Mouse (Mus musculus) bone marrow, adult 2 months (tissue): ENCODE data around the gene Dusp5. TPM values are rescaled to one million over a fixed set of nuclear protein-coding genes. Genes with fewer than 3 reads are reported as not detected.

Experiments used
- H3K27ac ChIP-seq: fragments of 200-500 bp; 2 replicates; pipeline ENCODE4 v1.5.1; 2012; ENCODE audit warnings: low read depth, mild to moderate bottlenecking, control low read depth, inconsistent platforms, low read length; ENCODE audit not compliant: control insufficient read depth, poor library complexity, insufficient read depth
- H3K4me1 ChIP-seq: fragments of 200-500 bp; 2 replicates; pipeline ENCODE4 v1.6.1; 2011; ENCODE audit warnings: low read length; ENCODE audit not compliant: control insufficient read depth, insufficient read depth
- H3K4me3 ChIP-seq: fragments of 200-500 bp; replicated peaks from 2 replicates; pipeline ENCODE3; 2011; ENCODE audit warnings: mild to moderate bottlenecking, low read depth, low read length, control low read depth; ENCODE audit not compliant: control insufficient read depth
- CTCF ChIP-seq: fragments of 200-500 bp; IDR thresholded peaks from 2 replicates; pipeline ENCODE4 v1.5.1; 2011; ENCODE audit warnings: low read length, control low read depth; ENCODE audit not compliant: control insufficient read depth, insufficient read depth
- POLR2A ChIP-seq: fragments of 200-500 bp; IDR thresholded peaks from 2 replicates; pipeline ENCODE4 v1.6.1; 2011; ENCODE audit warnings: low read depth, mild to moderate bottlenecking, control low read depth, low read length, borderline replicate concordance; ENCODE audit not compliant: control insufficient read depth
- WGBS: fragments of 180-500 bp; shearing (Covaris S2); methylation state at CpG from one replicate; pipeline ENCODE4 v1.1.7; 2018; 5-methylcytosine and 5-hydroxymethylcytosine counted together
- polyA plus RNA-seq: library from polyadenylated mRNA; stranded (reverse); fragments of >200 nt; gene quantifications from 2 replicates; pipeline ENCODE4 v1.2.4, GENCODE M21; 2011; ENCODE audit warnings: low replicate concordance; ENCODE audit not compliant: missing spikeins, insufficient read depth, insufficient read length

Gene Dusp5
- polyA plus RNA-seq, 1 experiment: 9.7 TPM

GRCm38 (mm10) chr19:53532676-53533075, 3.8 kb downstream of the Dusp5 start:
- peaks cover 2% of the 10 kb centered on the region; the same call in 1 of the 2 replicates for H3K4me1 ChIP-seq
- 50% methylated on average over 6 of the region's 6 CpGs for WGBS
- TF ChIP-seq CTCF: no peak
- no peak for TF ChIP-seq POLR2A
- H3K4me3 ChIP-seq: no peak overlapping the region
- no peak overlapping the region for H3K27ac ChIP-seq

GRCm38 (mm10) chr19:53533236-53533635, 4.3 kb downstream of the Dusp5 start:
- Histone ChIP-seq H3K27ac (no peak overlapping the region), H3K4me1 (peaks cover 2% of the 10 kb centered on the region; the same call in 1 of the 2 replicates), H3K4me3 (no peak overlapping the region)
- WGBS: 78% methylated on average over 7 of the region's 7 CpGs
- TF ChIP-seq POLR2A (no peak), CTCF (no peak)

- WGBS: 63% methylated on average over 15 of the region's 15 CpGs
- no peak overlapping the region for H3K27ac ChIP-seq
- H3K4me3 ChIP-seq: no peak overlapping the region
- H3K4me1 ChIP-seq: peaks cover 2% of the 10 kb centered on the region; the same call in 1 of the 2 replicates
- TF ChIP-seq POLR2A (no peak), CTCF (no peak)
These were observed 5.1 kb downstream of the Dusp5 start for GRCm38 (mm10) chr19:53533810-53534601.

- TF ChIP-seq POLR2A (no peak), CTCF (no peak)
- no peak overlapping the region for H3K27ac ChIP-seq
- WGBS: 74% methylated on average over 7 of the region's 7 CpGs
- no peak overlapping the region for H3K4me3 ChIP-seq
- H3K4me1 ChIP-seq: peaks cover 2% of the 10 kb centered on the region; the same call in 1 of the 2 replicates
These were observed 6.0 kb downstream of the Dusp5 start for GRCm38 (mm10) chr19:53534757-53535410.

- Histone ChIP-seq H3K4me3 (no peak overlapping the region), H3K4me1 (peaks cover 3% of the 10 kb centered on the region; the same call in 1 of the 2 replicates), H3K27ac (no peak overlapping the region)
- WGBS: 11% methylated on average over 6 of the region's 6 CpGs
- TF ChIP-seq CTCF (no peak), POLR2A (no peak)
These were observed 6.5 kb downstream of the Dusp5 start for GRCm38 (mm10) chr19:53535421-53535820.

- no peak overlapping the region for H3K27ac ChIP-seq
- H3K4me1 ChIP-seq: peaks cover 3% of the 10 kb centered on the region; the same call in 1 of the 2 replicates
- no peak overlapping the region for H3K4me3 ChIP-seq
- no peak for TF ChIP-seq CTCF
- no peak for TF ChIP-seq POLR2A
- 73% methylated on average over 6 of the region's 6 CpGs for WGBS
These were observed 7.3 kb downstream of the Dusp5 start for GRCm38 (mm10) chr19:53536251-53536650.

GRCm38 (mm10) chr19:53536731-53537666, 8.1 kb downstream of the Dusp5 start:
- H3K4me3 ChIP-seq: no peak overlapping the region
- TF ChIP-seq POLR2A (no peak), CTCF (no peak)
- H3K27ac ChIP-seq: no peak overlapping the region
- H3K4me1 ChIP-seq: peaks cover 3% of the 10 kb centered on the region; the same call in 1 of the 2 replicates
- 59% methylated on average over 17 of the region's 17 CpGs for WGBS
